Mouse (Mus musculus) heart, embryonic 16.5 days (tissue): ENCODE data around the gene Snx27. TPM values are rescaled to one million over a fixed set of nuclear protein-coding genes. Genes with fewer than 3 reads are reported as not detected.
A peak's percentile ranks its signal among the peaks of the same experiment; 100 is the strongest.

Experiments
- ATAC-seq: fragments of 200-750 bp; cut with Nextera tagmentation; replicated peaks from 2 replicates; pipeline ENCODE4 v1.8.0; 2017; ENCODE audit warnings: moderate number of reproducible peaks; ENCODE audit not compliant: insufficient read depth, low FRiP score; ENCODE audit errors: extremely low read depth
- H3K27ac ChIP-seq: fragments of 300-500 bp; sonication (generic); 2 replicates; pipeline ENCODE4 v1.5.1; 2014; ENCODE audit warnings: mild to moderate bottlenecking, low read length, control low read depth, moderate library complexity
- H3K27me3 ChIP-seq: fragments of 300-500 bp; sonication (generic); 2 replicates; pipeline ENCODE4 v1.6.1; 2014; ENCODE audit warnings: low read length, mixed read lengths; ENCODE audit not compliant: control insufficient read depth, insufficient read depth
- H3K36me3 ChIP-seq: fragments of 300-500 bp; sonication (generic); 2 replicates; pipeline ENCODE4 v1.6.1; 2014; ENCODE audit not compliant: control insufficient read depth, insufficient read depth
- H3K4me1 ChIP-seq: fragments of 300-500 bp; sonication (generic); 2 replicates; pipeline ENCODE4 v1.6.1; 2014; ENCODE audit warnings: low read length, mixed read lengths; ENCODE audit not compliant: control insufficient read depth, insufficient read depth
- H3K4me2 ChIP-seq: fragments of 300-500 bp; sonication (generic); 2 replicates; pipeline ENCODE4 v1.6.1; 2014; ENCODE audit warnings: low read depth, mild to moderate bottlenecking, control low read depth, low read length
- H3K4me3 ChIP-seq: fragments of 300-500 bp; sonication (generic); 2 replicates; pipeline ENCODE4 v1.5.1; 2014; ENCODE audit warnings: mild to moderate bottlenecking, control low read depth, low read length
- H3K9ac ChIP-seq: fragments of 300-500 bp; sonication (generic); 2 replicates; pipeline ENCODE4 v1.6.1; 2014; ENCODE audit warnings: low read length, control low read depth
- H3K9me3 ChIP-seq: fragments of 300-500 bp; sonication (generic); replicated peaks from 2 replicates; pipeline ENCODE4 v1.6.1; 2016; ENCODE audit warnings: low read length; ENCODE audit not compliant: control insufficient read depth
- WGBS: fragments of 180-500 bp; shearing (Covaris S2); extraction: QIAGEN DNeasy Blood & Tissue Kit; methylation state at CpG from one replicate; pipeline ENCODE4 v1.1.7; 2014; 5-methylcytosine and 5-hydroxymethylcytosine counted together
- polyA plus RNA-seq: library from polyadenylated mRNA; unstranded; fragments of >200 nt; fragmentation: Nextera tagmentation; extraction: Ambion mirVana; gene quantifications from 2 replicates; pipeline ENCODE4 v1.2.1, GENCODE M21; 2015

The Snx27 gene
- polyA plus RNA-seq: 30.5 and 31.2 TPM in 2 replicates

DNA sequence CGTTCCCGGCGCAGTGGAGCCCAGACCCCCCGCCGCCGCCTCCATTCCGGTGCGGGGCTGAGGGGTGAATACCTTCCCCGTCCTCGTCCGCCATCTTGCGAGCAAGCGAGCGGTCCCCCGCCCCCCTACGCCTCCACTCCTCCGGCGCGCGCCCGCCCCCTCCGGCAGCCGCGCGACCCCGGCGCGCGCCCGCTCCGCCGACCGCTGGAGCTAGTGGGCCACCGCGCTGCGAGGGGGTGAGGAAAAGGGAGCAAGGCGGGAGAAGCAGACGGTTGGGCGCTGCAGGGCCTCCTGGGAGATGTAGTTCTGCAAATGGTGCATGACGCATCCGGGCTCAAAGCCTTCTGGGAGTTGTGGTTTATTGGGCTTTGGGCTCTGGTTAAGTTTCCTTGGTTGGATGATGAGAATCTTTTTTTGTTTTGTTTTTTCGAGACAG lies at the start of gene Snx27:
Snx27 (minus strand) TSS at position 261 of the 436 bp plus-strand sequence.
- no peaks in the 10 kb centered on the region for H3K27me3 ChIP-seq
- peak within 1 kb of the TSS; percentile 92 for H3K4me2 ChIP-seq
- no peaks in the 10 kb centered on the region for H3K9me3 ChIP-seq
- peak within 1 kb of the TSS; percentile 81 for H3K9ac ChIP-seq
- ATAC-seq: peak; percentile 98
- H3K36me3 ChIP-seq: no peaks in the 10 kb centered on the region
- 1% methylated on average over 42 of the region's 42 CpGs for WGBS
- peaks cover 13% of the 10 kb centered on the region for H3K4me1 ChIP-seq
- H3K4me3 ChIP-seq: peak within 1 kb of the TSS; percentile 65
- H3K27ac ChIP-seq: peak within 1 kb of the TSS; percentile 72

GRCm38 (mm10) chr3:94629876-94630275 lies 47.4 kb upstream of the Snx27 start:
- H3K9me3 ChIP-seq: no peaks in the 10 kb centered on the region
- WGBS: 70% methylated on average over 3 of the region's 3 CpGs
- H3K27ac ChIP-seq: no peak overlapping the region
- no peak overlapping the region for H3K9ac ChIP-seq
- H3K4me1 ChIP-seq: no peaks in the 10 kb centered on the region
- no peak overlapping the region for H3K4me3 ChIP-seq
- H3K36me3 ChIP-seq: no peaks in the 10 kb centered on the region
- H3K27me3 ChIP-seq: no peaks in the 10 kb centered on the region
- no peak overlapping the region for H3K4me2 ChIP-seq
- ATAC-seq: no peak

DNA sequence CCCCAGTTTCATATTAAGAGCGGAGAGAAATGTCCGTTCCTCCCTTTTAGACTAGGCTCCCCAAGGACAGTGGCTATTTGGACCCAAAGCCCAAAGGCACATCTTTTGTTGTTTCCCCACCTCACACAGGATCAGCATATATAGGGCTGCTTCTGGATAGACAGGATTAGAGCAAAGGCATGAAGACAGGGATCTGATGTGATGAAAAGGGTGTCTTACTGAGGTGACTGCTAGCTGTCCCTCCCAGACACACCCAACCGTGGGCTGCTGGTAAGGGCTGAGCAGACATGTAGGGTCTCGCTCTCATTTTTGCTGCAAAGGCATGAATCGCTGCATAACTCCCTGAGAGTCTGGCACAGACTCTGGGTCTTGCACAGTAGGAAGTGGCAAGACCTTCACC lies 46.2 kb upstream of the Snx27 start:
- Histone ChIP-seq H3K9ac (no peak overlapping the region), H3K27me3 (no peaks in the 10 kb centered on the region), H3K4me1 (no peaks in the 10 kb centered on the region), H3K9me3 (no peaks in the 10 kb centered on the region), H3K4me3 (no peak overlapping the region), H3K36me3 (no peaks in the 10 kb centered on the region), H3K4me2 (no peak overlapping the region), H3K27ac (no peak overlapping the region)
- WGBS: 78% methylated on average over 5 of the region's 5 CpGs
- no peak for ATAC-seq

GRCm38 (mm10) chr3:94624281-94624680 lies 41.8 kb upstream of the Snx27 start:
- no peak for ATAC-seq
- H3K9ac ChIP-seq: no peak overlapping the region
- H3K27ac ChIP-seq: no peak overlapping the region
- no peak overlapping the region for H3K4me2 ChIP-seq
- 70% methylated on average over 4 of the region's 4 CpGs for WGBS
- H3K9me3 ChIP-seq: no peaks in the 10 kb centered on the region
- H3K36me3 ChIP-seq: no peaks in the 10 kb centered on the region
- H3K4me1 ChIP-seq: peaks cover 10% of the 10 kb centered on the region
- no peaks in the 10 kb centered on the region for H3K27me3 ChIP-seq
- H3K4me3 ChIP-seq: no peak overlapping the region

DNA sequence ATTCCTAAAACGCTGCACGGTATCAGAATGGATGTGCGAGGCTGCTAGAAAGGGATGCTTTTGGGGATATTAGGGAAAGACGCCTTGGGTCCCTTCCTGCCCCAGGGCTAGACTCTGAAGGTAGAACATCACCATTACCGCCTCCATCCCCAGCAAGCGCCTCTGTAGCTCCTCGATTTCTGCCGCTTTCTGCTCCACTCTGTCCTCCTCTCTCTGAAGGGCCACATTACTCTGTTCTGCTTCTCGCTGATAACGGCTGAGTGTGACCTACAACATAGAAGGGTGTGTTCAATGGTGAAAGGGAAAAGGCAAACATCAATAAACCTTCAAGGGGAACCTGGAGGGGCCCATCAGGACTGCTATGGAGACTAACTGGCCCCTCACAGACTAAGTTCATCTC lies 40.0 kb upstream of the Snx27 start:
- Histone ChIP-seq H3K27ac (no peak overlapping the region; the same call in 1 of the 2 replicates), H3K4me1 (peaks cover 10% of the 10 kb centered on the region), H3K36me3 (no peaks in the 10 kb centered on the region), H3K4me2 (no peak overlapping the region), H3K9ac (no peak overlapping the region), H3K27me3 (no peaks in the 10 kb centered on the region), H3K4me3 (no peak overlapping the region), H3K9me3 (no peaks in the 10 kb centered on the region)
- 73% methylated on average over 10 of the region's 10 CpGs for WGBS
- ATAC-seq: no peak

GRCm38 (mm10) chr3:94621740-94622507 lies 39.4 kb upstream of the Snx27 start:
- H3K4me1 ChIP-seq: peaks cover 10% of the 10 kb centered on the region
- H3K4me2 ChIP-seq: peak overlapping the region; percentile 10; the same call in 1 of the 2 replicates
- no peak overlapping the region for H3K4me3 ChIP-seq
- no peaks in the 10 kb centered on the region for H3K36me3 ChIP-seq
- peak overlapping the region; percentile 21 for H3K27ac ChIP-seq
- no peaks in the 10 kb centered on the region for H3K9me3 ChIP-seq
- no peak overlapping the region for H3K9ac ChIP-seq
- peak; percentile 63; the same call in 1 of the 2 replicates for ATAC-seq
- 51% methylated on average over 11 of the region's 11 CpGs for WGBS
- H3K27me3 ChIP-seq: no peaks in the 10 kb centered on the region

- Histone ChIP-seq H3K27me3 (no peaks in the 10 kb centered on the region), H3K9me3 (no peaks in the 10 kb centered on the region), H3K36me3 (no peaks in the 10 kb centered on the region), H3K4me2 (no peak overlapping the region), H3K4me1 (peaks cover 5% of the 10 kb centered on the region; the same call in 1 of the 2 replicates), H3K9ac (no peak overlapping the region), H3K4me3 (no peak overlapping the region), H3K27ac (no peak overlapping the region)
- no peak for ATAC-seq
- WGBS: 65% methylated on average over 4 of the region's 4 CpGs
These were observed 34.2 kb upstream of the Snx27 start for GRCm38 (mm10) chr3:94616717-94617116.

DNA sequence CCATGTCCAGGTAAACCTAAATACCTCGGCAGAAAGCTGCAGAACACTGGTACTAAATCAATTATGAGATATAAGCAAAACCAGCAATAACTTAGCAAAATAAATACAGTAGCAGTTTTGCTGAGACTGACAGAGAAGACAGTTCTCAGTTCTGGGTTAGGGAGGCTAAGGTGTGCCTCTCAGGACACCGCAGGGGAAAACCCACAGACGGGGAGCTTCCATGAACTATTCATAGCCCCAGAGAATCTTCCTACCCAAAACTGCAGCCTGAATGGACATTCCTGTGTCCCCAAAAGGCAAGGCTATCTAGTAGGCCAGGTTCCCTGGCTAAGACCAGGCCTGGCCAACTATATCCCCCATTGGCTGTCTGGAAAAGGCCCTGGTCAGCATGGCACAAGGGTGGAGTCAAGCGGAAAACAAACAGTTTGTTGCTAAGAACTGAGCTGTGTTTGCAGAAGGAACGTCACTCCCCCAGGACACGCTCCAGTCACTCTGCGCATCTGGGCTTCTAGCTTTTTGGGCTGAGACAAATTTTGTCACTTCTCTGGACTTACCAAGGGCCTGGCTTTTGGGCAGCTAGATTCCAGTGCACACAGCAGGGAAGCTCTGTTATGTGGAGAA lies 30.9 kb upstream of the Snx27 start:
- no peak for ATAC-seq
- peaks cover 2% of the 10 kb centered on the region; the same call in 1 of the 2 replicates for H3K4me1 ChIP-seq
- no peak overlapping the region for H3K27ac ChIP-seq
- no peak overlapping the region for H3K9ac ChIP-seq
- H3K4me3 ChIP-seq: no peak overlapping the region
- H3K27me3 ChIP-seq: no peaks in the 10 kb centered on the region
- WGBS: 70% methylated on average over 7 of the region's 7 CpGs
- no peaks in the 10 kb centered on the region for H3K9me3 ChIP-seq
- no peaks in the 10 kb centered on the region for H3K36me3 ChIP-seq
- H3K4me2 ChIP-seq: no peak overlapping the region

GRCm38 (mm10) chr3:94612274-94612673 lies 29.8 kb upstream of the Snx27 start:
- 92% methylated on average over 1 of the region's 1 CpGs for WGBS
- Histone ChIP-seq H3K4me2 (no peak overlapping the region), H3K36me3 (no peaks in the 10 kb centered on the region), H3K4me3 (no peak overlapping the region), H3K9ac (no peak overlapping the region), H3K27me3 (no peaks in the 10 kb centered on the region), H3K4me1 (peaks cover 2% of the 10 kb centered on the region; the same call in 1 of the 2 replicates), H3K27ac (no peak overlapping the region), H3K9me3 (no peaks in the 10 kb centered on the region)
- no peak for ATAC-seq
